Mouse (Mus musculus) MN1 (cell line): ENCODE data around the gene Pbxip1.

ENCODE experiments used
- DNase-seq: peaks from one replicate; pipeline ENCODE4 v3.0.0-alpha.2; 2016; ENCODE audit warnings: low spot score

Pbxip1 gene

DNA sequence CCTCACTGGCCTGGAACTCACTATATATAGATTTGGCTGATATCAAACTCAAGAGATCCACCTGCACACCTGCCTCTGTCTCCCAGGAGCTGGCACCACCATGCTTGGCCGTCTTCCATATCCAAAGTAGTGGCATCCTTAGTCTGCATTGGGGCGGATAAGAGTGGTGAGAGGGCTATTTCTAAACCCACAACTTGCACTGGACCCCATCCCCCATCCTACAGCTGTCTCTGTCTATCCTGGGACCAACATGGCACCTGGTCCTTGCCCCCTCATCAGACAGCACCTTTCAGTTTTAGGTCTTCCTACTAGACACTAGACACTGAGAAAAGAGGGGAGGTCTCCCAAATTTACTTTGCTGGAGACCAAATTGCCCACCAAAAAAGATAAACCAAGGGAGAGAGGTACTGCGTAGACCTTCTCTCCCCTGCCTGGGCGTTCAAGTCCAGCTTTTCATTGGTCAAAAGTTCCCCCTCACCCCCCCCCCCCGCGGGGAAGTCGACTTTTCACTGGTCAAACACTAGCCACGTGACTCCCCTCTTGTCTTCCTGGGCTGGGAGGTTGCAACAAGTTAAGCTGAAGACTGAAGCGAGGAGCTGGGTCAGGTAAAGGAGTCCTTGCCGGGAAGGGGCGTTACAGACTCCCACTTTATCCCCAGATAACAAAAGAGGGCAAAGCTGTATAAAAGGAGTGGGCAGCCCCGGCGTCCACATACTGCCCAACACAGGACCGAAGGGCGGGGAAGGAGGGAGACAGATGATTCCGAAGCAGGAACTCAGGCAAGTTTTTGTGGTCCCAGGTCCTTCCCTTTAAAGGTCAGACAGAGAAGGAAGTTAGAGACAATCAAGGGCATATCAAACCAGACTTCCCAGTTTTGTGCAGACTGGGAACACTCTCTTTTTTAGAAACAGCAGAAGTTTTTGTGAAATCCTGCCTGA, at the start of gene Pbxip1:
TSS of gene Pbxip1 (plus strand) at position 531 of the 938 bp plus-strand sequence.
- DNase-seq: no peak

- no peak for DNase-seq
These were observed 48.9 kb upstream of the Pbxip1 start for GRCm38 (mm10) chr3:89387632-89388031.

GRCm38 (mm10) chr3:89388134-89388881, 48.2 kb upstream of the Pbxip1 start:
- peak; percentile 66 for DNase-seq

DNA sequence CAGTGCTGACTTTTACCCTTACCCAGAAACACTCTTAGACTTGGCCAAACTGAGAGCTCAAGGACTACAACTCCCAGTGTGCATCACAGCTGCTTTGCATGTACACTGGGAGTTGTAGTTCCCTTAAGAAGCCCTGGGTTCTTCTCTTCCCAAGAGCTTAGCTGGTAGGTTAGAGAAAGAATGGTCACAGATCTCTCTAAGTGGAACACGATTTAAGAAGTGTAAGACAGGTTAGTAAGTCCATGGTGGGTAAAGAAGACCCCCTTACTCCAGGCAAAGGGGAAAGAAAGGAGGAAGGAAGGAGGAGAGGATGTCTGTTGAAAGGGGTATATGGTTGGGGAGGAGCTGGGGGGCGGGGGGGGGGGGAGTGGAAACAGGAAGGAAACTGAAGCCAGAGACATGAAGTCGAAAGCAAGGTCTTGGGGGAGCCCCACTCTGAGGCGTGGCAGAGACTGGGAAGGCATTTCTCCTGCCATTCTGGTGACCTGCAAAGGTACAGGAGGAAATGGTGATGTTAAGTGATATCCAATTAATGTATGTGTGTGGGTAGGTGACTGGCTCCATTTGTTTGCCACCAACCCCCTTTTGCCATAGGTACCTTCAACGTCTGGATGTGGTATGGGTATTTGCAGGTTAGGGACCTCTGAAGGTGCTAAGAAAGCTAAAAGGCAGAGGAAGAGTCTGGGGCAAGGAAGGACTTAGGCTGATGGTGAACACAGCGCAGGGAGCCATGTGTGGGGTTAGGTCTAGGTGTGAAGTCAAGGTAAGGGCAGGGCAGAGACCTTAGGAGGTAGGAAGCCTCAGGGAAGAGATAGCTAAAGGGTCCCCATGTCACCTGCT, 47.4 kb upstream of the Pbxip1 start:
- peak; percentile 63 for DNase-seq

- peak; percentile 76 for DNase-seq
These were observed 46.4 kb upstream of the Pbxip1 start for GRCm38 (mm10) chr3:89390111-89390515.

GRCm38 (mm10) chr3:89390699-89391662, 45.5 kb upstream of the Pbxip1 start:
- DNase-seq: peak; percentile 63

DNA sequence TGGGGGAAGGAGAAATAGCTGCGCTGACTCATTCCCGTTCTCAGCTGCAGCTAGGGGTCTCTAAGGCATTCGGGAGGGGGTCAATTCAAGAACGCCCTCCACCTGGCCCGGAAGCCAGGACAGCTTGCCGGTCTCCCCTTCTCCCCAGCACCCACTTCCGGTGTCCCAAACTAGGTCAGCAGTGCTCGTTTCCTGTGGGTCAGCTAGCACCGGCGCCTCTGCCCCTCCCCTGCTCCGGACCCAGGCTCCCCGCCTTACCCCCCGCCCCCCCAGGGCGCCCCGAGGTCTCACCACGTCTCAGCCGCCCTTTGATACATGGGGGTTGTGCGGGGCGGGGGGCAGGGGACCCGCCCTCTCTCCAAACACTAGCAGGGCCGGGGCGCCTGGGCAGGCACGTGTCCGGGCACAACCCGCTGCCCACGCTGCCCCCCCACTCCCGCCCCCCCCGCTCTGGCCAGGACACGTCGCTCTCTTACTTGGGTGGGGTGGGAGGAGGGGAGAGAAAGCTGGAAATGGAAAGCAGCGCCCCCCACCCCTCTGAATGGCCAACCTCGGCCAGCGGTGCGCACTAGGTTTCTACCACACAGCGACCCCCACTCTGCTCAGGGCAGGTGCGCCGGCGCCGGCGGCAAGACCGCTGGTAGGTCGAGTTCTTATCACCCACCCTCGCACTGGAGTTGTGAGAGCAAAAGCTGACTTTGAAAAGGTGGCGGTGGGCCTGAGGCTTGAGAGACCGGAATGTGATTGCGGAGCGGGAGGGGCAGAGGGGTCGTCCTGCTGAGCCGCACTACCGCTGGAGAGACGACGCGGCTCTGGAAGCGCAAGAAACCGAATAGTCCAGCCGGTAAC, 44.6 kb upstream of the Pbxip1 start:
- DNase-seq: peak; percentile 74

DNA sequence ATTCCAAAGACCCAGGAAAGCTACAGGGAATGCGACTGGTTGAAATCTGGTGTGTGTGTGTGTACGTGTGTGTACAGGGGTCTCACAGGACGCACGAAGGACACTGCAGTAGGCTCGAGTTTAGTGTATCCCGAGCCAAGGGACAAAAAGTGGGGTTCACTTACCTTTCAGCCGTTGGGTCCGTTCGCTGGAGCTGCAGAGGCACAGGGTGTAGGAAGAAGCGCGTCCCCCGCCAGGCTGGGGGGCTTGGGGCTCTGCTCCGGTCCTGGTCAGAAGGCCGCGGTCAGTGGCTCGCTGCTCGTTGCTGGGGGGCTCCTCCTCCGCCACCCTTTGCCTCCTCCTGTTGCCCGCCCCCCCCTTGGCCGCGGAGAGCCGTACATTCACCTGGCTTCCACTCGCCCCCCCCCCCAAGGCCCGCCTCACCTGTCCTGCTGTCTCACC, 43.6 kb upstream of the Pbxip1 start:
- DNase-seq: peak; percentile 43

DNA sequence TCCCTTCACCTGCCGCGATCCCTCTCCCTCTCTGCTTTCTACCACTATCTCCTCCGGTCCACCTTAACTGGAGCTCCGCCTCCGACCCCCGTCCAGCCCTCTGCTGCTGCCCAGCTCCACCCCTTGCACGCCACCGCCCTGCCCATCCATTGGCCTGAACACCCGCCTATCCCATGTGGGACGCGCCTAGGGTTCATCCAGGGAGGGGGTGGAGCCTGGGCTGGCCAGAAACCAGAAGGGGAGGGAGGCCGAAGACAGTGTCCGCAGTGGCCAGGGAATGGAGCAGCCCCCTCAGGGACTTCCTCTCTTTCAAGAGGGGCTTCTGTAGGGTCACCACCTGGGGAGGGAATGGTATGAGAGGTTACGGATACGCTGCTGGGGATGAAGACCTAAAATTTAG, 42.9 kb upstream of the Pbxip1 start:
- DNase-seq: peak; percentile 98

DNA sequence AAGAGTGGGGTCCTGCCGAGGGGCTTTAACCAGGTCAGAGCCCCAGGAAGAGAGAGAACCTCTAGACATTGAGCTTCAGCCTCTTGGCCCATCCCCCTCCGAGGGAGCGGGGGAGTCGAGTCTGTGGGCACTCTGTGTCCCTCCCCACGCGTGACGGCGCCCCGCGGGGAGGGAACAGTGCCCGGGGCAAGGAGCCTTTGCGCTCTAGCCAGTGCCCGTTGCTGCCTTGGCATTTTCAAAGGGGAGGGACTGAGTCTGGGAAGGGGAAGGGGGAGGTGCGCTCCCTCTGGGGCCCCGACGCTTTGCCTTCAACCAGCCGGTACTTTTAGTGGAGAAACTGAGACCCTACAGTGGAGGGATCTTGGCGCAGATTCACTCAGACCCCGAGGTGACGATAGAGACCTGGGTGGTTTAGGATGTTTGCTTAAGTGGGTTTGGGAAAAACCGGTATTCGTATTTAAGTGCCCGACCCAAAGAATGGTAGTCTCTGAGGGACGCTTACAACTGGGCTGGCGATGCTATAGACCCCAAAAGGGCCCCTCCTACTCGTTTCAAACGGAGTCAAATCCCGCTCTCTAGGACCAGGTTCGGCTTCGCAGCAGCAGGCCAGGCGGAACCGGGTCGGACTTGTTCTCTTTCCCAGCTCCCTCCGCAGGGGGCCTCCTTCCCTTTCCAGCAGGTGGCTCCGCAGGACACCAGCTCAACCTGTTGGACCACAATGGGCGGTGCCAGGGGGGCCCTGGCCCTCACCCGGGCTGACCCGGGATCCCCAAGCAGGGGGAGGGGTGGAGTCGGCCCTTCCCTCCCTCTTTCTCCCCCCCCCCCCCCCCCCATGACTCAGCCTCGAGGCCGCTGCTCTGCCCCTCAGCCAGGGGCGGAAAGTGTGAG, 42.3 kb upstream of the Pbxip1 start, which contains the start of gene Zbtb7b:
TSS of gene Zbtb7b (minus strand) at position 771 of the 888 bp plus-strand sequence.
- peak; percentile 85 for DNase-seq

DNA sequence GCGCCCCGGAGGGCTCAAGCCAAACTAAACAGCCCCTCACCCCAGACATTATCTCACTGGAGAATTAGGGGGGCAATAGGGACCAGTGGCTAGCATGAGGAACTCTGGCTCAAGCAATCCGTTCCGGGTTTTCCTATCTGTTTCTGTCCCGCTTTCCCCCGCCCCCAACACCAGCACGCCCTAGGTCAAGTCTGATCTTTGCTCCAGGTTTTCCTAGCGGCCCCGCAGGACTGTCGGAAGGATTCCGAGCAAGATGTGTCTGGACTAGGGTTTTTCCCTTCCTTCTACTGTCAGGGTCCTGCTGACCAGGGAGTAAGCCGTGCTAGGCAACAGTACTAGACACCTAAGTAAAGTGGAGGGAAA, 41.6 kb upstream of the Pbxip1 start:
- peak; percentile 89 for DNase-seq

GRCm38 (mm10) chr3:89395419-89395805, 41.1 kb upstream of the Pbxip1 start:
- peak; percentile 37 for DNase-seq

DNA sequence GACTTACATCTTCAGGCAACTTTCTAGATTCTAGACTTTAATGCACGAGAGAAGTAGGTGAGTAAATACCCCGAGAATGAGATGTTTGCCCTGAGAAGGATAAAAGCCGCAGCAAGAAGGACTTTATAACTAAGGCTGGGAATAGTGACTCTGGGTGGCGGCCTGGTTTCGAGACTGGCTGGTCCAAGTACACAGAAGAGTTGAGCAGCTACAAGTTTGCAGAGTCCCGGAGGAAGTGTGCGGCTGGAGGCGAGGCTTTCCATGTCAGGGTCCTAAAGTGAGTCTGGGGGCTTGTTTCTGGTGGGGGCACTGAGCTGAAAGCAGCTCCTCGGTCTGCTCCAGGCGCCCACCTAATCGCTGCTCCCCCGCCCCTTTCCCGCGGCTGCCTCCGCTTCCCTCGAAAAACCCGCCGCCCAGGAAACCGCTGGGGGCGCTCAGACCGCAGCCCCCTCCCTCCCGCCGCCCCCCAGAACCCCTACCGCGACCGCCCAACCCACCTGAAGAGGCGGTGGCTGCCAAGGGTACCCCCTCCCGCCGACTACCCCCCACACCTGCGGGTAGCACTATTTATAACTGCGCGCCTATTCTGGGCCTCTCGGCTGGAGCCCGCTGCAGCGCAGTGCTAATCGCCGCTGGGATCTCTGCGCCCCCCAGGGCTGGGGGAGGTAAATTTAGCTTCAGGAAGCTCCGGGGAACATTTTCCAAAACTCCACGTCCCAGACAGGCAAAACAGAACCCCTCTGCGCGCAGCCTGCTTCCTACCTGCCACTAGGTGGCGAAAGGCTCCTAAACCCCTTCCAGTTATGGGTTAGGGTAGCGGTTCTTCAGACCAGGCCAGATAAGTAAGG, 40.5 kb upstream of the Pbxip1 start:
- DNase-seq: peak; percentile 87

DNA sequence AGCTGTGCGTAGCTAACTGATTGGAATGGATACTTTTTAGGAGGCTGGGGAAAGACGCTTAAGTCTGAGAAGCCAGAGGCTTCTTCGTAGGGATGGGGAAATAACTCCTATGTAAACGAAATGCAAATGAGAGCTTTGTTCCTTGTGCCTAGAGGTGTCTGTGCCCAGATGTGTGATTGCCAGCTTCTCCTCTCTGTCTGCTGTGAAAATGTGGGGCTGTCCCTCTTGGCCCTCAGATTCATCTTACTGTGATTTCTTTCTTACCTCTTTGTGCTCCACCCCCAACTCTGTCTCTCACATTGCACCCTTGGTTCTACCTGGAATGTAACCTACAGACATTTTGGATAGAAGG, 39.9 kb upstream of the Pbxip1 start:
- no peak for DNase-seq

DNA sequence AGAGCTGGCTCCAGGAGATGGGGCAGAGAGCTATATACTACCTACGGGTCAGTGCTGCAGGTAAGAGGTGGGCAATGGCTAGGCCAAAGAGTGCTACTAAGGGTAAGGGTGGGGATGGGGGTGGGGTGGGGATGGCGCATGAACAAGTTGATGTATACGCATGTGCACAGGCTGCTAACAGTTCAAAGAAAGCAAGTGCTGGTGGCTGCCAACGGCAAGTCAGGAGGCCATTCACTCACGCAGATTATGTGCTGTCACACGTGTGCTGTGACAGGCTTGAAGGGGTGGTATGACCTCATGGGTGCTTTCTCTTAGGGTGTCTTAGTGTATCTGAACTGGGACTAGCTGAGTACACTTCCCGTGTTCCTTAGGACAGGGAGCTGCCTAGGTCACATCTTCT, 35.2 kb upstream of the Pbxip1 start:
- no peak for DNase-seq

GRCm38 (mm10) chr3:89402693-89403092, 33.8 kb upstream of the Pbxip1 start, which contains the start of gene Lenep:
Gene Lenep (minus strand): TSS chr3:89402793.
- no peak for DNase-seq

GRCm38 (mm10) chr3:89406887-89407286, 29.6 kb upstream of the Pbxip1 start:
- no peak for DNase-seq

DNA sequence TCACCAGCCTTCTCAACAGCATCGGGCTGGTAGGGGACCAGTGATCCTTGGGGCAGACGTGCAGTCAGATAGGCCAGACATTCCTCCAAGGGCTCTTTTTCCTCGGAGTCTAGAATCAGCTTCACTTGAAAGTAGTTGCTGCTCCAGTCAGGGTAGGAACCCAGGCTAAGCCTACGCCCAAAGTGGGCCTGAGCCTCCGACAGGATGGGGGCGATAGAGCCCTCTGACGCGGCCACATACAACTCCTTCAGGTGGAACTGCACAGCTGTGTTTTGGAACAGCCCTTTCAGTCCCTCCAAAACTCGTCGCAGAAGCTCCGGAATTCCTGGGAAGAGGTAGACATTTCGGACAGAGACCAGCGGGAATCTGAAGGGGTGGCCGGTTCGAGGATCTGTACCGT, 28.1 kb upstream of the Pbxip1 start:
- no peak for DNase-seq
